Mouse (Mus musculus) spleen, postnatal 36 days (tissue): Measurements from ENCODE around the gene Pxmp2.

Experiments
- DNase-seq, 2 experiments: peaks; one replicate each; pipeline ENCODE4 v3.0.0; 2022; ENCODE audit warnings: low spot score in 2 of 2, mixed read lengths in 1 of 2

The Pxmp2 gene

GRCm38 (mm10) chr5:110230780-110231461, 55.1 kb downstream of the Pxmp2 start, which contains the start of gene Ankle2:
Ankle2 (plus strand) TSS chr5:110231004.
- peak; percentile 87 to 92 for DNase-seq

- no peak for DNase-seq
Observed at GRCm38 (mm10) chr5:110230401-110230779, 55.6 kb downstream of the Pxmp2 start.

- no peak for DNase-seq
Observed at GRCm38 (mm10) chr5:110227336-110227883, 58.6 kb downstream of the Pxmp2 start.

GRCm38 (mm10) chr5:110225056-110225455, 60.9 kb downstream of the Pxmp2 start:
- no peak for DNase-seq
